Mouse (Mus musculus): ENCODE results near the gene Amer1.
A peak's percentile ranks its signal among the peaks of the same experiment; 100 is the strongest.

Amer1 gene

GRCm38 (mm10) chrX:95444776-95445111 lies at the start of gene Amer1:
Amer1 (minus strand) TSS chrX:95444872.
- peak; percentile 94 for DNase-seq

- no peak for DNase-seq
Observed at GRCm38 (mm10) chrX:95457166-95457565, 12.5 kb upstream of the Amer1 start.

- no peak for DNase-seq
Observed at GRCm38 (mm10) chrX:95445866-95446265, 1.2 kb upstream of the Amer1 start.

GRCm38 (mm10) chrX:95445141-95445540 lies 469 bp upstream of the Amer1 start:
- no peak for DNase-seq

- peak; percentile 25 for DNase-seq
Observed at GRCm38 (mm10) chrX:95443898-95444775, 535 bp downstream of the Amer1 start.

GRCm38 (mm10) chrX:95443390-95443789 lies 1.3 kb downstream of the Amer1 start:
- DNase-seq: no peak

- DNase-seq: no peak
Observed at GRCm38 (mm10) chrX:95442261-95442660, 2.4 kb downstream of the Amer1 start.

GRCm38 (mm10) chrX:95441290-95441689 lies 3.4 kb downstream of the Amer1 start:
- no peak for DNase-seq

GRCm38 (mm10) chrX:95438491-95438890 lies 6.2 kb downstream of the Amer1 start:
- DNase-seq: no peak

GRCm38 (mm10) chrX:95437236-95437635 lies 7.4 kb downstream of the Amer1 start:
- DNase-seq: no peak

GRCm38 (mm10) chrX:95373101-95373500 lies 71.6 kb downstream of the Amer1 start:
- DNase-seq: no peak

Data from layer of hippocampus, adult 9-11 months (tissue).